Mouse (Mus musculus) urinary bladder, postnatal 36 days (tissue): ENCODE results near the gene Il33.

Experiments used
- DNase-seq, 2 experiments: peaks; one replicate each; pipeline ENCODE4 v3.0.0; 2022; ENCODE audit warnings: low spot score in 2 of 2, mixed read lengths in 1 of 2

The Il33 gene

DNA sequence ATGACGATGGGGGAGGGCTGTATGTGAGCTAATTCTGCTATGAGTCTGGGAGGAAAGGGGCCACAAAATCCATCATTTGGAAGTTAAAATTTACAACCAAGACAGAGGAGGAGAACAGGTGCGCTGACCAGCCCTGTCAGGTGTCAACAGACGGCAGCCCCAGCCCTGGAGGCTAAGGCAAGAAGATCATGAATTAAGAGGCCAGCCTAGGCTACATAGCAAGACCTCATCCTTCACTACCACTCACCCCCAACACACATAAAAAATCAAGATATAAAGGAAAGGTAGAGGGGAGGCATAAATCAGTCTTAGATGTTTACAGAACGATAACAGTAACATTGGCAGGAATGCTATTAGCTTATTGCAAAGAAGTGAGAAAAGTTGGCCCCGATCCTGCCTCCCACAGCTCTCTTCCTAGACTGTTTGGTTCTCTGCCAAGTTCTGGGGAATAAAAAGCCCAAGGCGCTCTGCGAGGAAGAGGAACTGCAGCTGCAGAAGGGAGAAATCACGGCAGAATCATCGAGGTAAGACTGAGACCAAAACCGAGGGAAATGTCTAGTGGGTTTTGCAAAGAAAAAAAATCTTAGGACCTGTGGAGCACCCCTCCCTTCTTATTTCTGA is at the start of gene Il33:
Gene Il33, plus strand, starts transcription at position 477 of the 621 bp plus-strand sequence.
- DNase-seq, result peak in 1 of 2 experiments; percentile 58

DNA sequence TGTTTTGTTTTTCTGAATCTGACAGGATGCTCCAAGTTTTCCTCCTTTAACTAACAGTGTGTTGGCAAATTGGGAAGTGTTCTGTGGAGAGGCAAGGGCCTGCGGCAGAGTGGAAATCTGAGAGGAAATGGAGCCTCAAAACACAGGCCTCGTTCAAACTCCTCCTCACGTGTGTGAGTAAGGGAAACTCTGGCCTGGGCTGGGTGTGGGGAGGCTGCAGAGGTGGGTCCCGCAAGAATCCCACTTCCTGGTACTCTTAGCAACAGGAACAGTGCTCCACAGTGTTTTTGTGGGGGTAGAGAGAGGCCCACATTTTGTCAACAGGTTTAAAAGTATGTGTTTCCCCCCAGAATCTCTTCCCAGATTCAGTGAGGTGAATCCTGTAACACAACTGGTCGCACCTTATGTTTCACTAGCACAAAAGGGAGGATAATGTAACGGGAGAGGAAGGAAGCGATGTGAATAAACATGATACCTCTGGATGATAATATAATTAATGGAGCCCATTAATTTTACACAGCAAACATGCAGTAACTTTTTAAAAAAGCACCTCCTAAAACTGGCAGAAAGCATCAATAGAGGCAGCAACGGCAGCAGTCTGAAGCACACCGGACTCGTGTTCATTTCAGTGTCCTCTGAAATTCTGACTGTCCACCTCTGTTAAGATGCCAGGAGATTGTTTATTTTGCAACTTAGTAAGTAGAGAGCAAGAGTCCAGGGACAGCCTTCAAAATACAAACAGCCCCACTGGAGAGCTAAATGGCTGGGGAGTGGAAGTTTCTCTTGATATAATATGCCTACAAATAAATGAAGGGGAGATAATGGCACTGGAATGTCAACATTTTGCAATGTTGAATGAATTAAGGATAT is 47.3 kb upstream of the Il33 start:
- DNase-seq, result no peak

DNA sequence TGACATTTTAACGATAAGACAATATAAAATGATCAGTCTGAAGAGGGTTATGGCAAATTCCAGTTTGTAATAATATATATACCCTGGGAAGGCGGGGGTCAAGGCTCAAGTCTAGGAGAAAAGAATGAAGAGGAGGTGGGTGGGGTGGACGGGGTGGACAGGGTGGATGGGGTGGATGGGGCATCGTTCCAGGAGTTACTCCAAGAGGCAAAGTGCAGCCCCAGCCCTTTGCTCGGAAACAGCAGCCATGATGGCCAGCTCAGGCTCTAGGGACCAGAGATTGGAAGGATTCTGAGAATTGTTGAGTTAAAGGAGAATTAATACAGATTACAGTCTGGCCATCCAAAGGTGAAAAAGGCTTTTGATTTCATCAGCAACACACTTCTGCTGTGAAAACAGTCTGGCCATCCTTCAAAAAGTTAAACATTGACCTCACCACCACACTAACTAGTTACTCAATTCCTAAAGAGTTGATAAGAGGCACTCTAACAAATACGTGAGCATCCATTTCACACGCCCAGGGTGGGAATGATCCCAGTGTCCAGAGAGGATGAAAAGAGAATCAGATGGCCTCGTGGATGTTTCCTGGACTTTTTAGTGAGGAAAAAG is 45.9 kb upstream of the Il33 start:
- DNase-seq, result no peak

DNA sequence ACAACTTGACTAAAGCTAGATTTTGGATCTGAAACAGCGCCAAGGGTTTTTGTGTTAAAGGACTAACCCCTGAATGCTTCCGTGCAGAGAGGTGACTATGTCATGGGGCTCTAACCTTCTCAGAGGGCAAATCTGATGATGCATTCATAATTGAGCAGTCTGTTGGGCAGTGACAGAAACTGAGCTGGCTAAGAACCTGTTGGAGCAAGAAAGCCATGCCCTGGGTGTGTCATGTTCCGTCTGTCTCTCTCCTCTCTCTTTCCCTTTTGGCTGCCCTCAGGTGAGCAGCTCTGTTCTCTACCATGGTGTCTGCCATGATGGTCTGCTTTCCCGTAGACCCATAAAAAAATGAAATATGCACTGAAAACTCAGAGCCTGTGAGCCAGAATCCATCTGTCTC is 44.0 kb upstream of the Il33 start:
- no peak for DNase-seq

DNA sequence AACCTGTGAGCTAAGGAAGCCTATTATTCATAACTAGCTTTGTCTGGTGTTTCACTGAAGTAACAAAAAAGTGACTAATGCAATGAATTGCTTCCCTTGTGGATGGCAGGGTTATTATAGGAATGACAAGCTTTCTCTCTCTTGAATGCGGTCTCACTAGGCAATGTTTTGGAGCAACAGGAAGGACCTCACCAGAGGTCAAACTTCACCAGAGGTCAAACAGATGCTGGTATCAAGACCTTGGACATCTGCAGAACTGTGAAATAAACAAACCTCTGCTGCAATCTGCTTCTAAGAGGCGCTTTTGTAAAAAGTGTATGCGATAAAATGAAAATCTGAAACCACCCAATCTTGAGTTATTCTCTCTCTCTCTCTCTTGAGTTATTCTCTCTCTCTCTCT is 42.2 kb upstream of the Il33 start:
- DNase-seq, result no peak

DNA sequence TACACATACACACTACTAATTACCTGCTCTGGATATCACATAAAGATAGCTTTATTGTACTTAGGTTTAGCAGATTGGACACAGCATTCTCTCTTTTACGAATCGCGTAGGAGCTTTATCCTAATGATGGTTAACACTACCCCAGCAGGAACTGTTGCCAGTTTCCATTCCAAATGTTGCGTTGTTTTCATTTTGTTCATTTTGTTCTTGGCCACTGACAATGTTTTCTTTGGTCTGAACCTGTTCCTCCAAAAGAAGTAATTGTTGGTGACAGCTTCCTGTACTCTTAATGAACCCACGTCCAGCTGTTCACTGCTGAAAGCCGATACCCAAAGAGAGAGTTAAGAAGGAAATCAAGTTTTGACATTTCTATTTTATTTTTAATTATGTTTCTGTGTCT is 39.4 kb upstream of the Il33 start:
- DNase-seq, result no peak

DNA sequence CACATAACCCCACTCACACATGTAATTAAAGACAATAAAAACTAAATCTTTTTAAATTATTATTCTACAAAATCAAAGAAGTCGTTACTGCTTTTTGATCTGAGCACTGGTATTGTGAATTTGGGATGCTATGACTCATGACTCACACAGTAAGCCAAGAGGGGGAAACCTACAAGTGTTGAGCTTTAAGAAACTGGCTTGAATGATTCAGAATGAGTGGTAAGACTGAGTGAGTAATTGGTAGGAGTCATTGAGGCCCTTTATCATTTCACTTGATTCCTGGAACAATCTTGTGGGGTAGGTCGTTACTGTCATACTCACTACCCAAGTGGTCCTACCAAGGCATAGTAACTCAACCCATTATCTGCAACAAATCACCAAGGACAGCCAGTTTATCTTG is 37.4 kb upstream of the Il33 start:
- DNase-seq, result no peak

DNA sequence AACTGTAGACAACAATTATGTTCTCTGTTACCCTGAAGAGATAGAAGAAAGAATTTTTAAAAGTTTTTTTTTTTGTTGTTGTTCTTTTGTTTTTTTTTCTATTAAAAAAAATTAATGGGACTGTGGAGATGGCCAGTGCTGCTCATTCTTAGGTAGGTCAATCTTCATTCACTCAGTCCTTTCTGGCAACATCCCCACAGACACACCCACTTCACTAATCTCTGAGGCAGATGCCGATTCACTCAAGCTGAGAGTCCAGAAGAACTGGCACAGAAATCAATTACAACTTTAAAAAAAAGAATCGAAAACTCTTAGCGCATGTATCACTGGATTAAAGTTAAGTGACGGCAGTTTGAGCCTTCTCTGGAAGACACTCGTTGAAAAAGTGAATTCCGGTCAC is 36.0 kb upstream of the Il33 start:
- no peak for DNase-seq

DNA sequence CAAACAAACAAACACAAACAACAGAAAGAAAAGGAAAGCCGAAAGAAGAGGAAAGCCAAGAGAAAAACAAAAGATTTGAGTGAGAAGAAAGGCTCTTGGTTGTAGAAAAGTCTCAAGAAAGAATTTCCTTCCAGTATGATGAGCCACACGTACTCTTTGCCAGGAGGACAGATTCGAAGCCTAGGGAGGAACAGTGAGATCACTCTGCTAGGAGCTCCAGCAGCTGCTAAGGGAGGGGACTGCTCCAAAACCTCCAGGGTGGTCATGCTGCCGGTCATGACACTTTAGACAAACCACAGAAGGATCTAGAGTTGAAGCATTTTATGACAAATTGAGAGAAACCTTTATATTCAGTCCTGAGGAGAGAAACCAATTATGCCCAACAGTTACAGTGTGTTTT is 32.9 kb upstream of the Il33 start:
- DNase-seq, result no peak

DNA sequence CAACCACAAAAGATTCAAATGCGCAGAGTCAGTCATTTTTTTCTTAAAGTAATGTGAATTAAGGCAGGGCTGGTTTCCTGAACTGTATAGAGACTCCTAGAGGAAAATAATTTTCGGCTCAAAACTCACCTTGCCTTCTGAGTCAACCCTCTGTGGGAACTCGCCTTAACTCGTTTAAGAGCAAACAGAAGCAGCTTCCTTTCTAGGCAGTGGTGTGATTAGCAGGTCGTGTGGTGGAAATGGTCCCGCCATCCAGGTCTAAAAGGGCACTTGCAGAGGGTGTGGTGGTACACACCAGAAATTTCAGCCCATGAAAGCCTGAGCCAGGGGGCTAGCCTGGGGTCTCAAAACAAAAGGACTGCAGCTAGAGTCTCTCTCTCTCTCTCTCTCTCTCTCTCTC is 32.1 kb upstream of the Il33 start:
- DNase-seq, result peak in 1 of 2 experiments; percentile 42

DNA sequence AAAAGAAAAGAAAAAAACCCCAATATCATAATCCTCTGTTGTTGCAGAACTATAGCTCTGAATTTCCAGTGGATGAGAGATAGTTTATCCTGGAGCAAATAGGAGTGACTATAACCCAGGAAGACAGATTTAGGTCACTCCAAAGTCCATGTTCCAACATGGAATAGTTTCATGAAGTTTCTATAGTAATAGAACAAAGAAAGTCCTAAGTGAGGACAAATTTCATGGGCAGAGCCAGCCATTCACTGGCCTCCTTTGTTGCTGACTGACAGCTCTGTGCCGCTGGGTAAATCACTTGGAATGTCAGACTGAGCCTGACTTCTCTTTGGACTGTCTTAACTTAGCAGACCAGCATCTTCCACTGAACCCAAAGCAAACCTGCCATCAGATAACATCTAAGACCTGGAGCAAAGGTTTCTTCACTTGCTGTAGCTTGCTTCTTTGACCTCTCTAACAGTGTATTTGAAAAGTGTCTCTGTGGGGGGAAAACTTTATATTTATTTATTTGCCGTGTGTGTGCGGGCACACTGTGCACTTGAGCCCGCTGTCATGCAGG is 31.1 kb upstream of the Il33 start:
- peak in 1 of 2 experiments; percentile 9 for DNase-seq

DNA sequence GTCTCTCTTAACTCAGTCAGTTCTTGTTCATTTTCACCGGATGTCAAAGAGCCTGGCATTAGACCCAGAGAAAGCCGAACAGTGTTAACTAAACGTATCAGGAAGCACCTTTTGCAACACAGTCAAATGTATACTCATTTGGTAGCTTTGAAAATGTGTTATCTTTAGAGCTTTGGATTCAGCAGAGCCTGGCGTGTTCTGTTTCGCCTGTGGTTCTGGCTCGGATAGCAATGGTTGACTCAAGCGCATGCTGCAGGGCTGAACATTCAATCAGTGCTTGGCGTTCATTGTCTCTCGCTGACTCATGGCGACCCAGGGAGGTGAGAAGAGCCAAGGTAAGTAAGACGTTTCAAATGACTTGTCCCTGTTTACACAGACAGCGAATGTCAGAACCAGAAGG is 30.5 kb upstream of the Il33 start:
- DNase-seq, result peak; percentile 29

DNA sequence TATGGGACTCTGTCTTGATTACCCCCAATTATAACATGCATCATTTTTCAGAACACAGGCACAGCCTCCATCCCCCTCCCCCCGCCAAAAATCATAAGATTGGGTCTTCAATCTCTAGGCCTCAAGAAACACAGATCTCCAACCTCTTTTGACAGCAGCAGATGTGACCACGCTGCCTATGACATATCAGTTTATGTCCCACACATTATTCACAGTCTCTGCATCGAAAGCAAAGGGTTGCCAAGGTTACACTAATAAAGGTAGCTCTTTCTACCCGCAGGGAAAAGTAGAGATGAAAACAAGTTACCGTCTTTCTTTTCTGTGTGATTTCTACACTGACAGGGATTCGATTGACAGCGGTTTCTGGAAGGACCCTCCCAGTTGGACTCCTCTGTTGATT is 29.9 kb upstream of the Il33 start:
- DNase-seq, result no peak

DNA sequence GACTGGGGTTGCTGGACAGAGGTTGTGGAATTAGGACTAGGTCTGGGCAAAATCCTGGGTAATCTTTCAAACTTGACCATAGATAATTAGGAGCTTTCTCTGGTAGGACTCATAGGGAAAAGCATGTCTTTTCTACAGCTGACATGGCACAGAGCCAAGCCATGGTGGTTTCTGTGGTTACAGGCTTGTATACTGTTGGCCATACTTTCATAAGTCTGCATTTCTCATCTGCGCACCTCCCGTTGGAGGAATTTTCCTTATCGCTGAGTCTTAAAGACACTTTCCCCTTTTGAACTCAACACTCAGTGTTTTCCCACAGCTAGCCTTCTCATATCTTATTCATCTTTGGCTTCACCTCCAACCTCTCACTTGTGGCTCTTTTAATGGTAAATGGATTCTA is 24.6 kb upstream of the Il33 start:
- no peak for DNase-seq

DNA sequence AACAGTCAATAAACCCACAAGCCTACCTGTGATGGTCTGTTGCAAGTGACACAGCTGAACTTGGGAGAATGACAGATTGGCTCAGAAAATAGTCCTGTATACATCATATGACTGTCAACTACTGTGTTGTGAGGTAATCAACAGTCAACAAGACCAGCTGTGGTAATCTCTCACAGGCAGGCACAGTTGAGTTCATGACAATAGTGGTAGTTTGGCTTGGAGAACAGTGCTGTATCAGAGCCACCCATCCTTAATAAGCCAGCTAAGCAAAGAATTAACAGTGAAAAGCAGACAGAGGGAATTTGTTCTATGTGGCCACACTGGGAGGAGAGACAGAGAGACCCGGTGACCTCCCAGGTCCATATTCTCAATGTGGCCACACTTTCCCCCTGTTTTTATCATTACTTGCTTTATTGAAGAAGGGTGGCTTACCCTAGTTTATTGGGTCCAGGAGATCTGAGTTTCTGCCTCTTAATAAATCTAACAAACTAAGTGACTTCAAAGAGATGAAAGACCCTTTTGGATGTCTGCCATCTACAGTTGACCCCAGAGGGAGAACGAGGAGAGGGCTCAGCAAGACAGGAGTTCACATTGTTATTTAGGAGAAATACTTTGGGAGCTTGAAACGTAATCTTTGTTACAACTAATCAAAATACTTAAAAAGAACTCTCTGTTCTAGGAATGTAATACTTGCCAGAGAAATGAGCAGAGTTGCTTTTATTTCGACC is 22.4 kb upstream of the Il33 start:
- DNase-seq, result no peak

DNA sequence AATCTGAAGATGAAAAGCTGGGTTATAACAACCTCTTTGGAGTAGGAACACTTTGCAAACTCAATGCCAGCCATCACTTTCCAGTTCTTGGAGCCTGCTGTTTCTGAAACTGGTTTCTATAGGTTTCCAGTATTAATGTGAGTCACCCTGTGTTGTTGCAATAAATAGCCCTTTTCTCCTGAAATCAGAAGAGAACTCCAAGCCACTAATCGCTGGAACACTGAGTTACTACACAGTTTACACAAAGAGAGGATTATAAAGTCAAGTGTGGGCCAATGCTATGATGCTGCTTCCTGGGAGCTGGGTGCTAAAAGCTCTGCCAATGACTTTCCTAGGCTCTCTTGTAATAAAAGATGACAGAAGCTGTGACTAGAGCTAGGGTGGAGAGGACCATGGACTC is 19.0 kb upstream of the Il33 start:
- DNase-seq, result no peak

DNA sequence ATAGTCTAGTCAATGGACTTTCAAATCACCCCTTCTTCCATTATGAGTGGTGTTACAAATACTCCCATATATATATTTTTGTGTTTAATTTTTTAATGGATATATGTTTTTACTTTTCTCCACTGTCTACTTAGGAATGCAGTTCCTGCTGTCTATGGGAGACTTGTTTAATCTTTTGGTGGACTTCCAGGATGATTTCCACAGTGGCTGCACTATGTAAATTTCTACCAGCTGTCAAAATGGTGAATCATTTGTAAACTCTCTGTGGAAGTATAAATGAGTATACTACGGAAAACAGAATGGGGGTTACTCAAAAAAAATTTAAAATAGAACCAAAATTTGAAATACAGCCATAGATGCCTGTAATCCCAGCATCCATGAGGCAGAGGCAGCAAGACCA is 15.7 kb upstream of the Il33 start:
- no peak for DNase-seq

DNA sequence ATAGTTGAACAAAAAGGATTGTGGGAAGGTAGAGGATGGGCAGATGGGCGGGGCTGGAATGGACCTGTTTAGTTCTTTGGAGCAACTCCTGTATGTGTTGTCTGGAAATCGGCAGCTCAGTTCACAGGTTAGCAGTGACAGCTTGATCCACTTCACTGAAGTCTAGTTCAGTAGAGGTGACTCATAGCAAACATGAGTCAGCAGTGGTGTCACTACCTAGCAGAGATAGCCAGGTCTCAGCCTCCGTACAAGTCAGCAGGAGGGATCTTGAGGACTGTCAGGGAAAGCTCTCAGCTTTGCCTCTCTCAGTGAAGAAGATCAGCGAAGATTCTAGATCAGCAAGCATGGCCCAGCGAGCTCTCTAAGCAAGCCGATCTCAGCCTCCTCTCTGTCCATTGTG is 13.0 kb upstream of the Il33 start:
- DNase-seq, result no peak

DNA sequence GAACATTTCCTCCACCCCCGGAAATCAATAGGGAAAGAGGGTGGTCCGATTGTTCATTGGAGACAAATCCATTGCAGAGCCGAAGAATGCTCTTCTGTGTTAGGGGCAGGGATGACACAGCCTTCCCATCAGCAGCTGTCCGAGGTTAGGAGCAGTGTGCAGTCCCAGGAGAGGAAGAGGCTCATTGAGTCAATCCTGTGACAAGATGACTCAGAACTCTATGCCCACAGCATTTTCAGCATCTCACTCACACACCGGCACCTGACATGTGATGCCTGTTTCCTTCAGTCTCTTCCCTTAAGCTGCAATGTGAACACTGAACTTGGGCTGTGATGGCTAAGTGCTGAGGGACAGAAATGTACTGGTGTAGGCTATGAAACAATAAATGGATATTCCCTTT is 7.5 kb upstream of the Il33 start:
- no peak for DNase-seq

DNA sequence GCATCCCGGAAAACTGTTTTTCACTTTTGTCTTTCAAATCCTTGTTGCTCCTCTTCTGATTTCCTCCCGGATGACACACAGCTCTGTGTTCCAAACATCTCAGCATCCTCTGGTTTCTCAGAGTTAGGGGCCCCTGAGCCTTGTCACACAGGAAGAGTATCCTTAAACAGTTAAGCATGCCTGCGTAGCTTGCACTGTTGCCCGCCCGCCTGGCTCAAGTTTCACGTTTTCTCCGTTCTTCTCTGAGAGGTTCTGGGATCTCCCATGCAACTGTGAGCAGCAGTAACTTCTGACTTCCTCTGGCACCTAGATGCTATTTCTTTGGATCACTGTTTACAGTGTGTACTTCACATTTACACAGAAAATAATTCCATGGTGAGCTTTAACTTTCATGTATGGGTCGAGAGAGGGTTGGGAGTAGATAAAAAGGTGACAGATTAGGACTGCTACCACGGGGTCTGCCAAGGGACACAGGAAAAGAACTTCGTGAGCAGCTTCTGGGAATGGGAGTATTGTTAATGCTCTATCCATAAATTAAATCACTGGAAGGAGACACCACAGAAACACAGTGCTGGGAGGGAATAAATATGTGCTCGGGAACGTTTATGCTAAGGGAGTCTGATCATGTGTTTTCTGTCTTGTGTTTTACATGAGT is 1.3 kb downstream of the Il33 start:
- DNase-seq, result peak in 1 of 2 experiments; percentile 28

DNA sequence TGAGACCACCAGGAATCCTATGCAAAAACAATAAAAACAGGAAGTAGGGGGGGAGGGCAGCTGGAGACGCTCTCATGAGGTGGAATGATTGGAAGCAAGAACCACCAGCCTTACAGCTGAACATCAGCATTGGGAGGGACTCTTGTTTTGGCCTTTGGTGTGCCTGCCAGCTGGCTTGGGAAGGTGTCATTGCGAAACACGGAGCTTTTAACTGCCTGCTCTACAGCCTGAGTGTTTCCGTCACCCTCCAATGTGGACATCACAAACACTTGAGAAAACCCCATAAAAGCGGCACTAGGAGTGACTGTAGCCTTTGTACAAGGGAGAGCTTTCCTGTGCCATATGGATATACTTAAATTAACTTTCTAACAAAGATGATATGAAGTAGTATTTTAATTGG is 5.4 kb downstream of the Il33 start:
- DNase-seq, result peak; percentile 66 to 87

DNA sequence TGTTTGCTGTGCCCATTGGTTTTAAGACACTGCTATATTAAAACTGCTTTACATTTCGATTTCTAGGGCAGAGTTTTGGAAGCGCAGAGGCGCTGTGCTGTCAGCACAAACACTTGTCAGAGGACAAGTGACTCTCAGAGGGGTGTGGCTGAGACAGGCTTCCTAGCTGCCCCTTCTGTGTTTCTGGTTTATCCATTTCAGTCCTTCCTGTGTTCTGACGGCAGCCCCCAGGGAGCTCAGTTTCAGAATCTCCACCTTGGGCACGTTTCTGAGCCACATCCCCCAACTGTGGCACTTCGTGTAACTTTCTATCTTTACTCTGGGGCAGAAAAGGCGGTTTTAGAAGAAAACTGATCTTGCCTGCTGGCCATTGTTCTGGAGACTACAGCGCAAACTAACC is 12.5 kb downstream of the Il33 start:
- DNase-seq, result no peak
